Mouse (Mus musculus): ENCODE results near the gene Cfap52.

- no peak for TF ChIP-seq POLR2A (IDR thresholded peaks at IDR 0.05; ENCODE audit: borderline replicate concordance, extremely low read depth, insufficient read depth, insufficient read length, poor library complexity, severe bottlenecking)
- TF ChIP-seq CTCF (IDR thresholded peaks at IDR 0.05; ENCODE audit: borderline replicate concordance, extremely low read depth, insufficient read depth, insufficient read length), result no peak
Observed at GRCm38 (mm10) chr11:67921827-67922754, 43.4 kb downstream of the Cfap52 start, which contains the start of gene Usp43.
